Mouse (Mus musculus): ENCODE data around the gene Ift57. TPM values are rescaled to one million over a fixed set of nuclear protein-coding genes. Genes with fewer than 3 reads are reported as not detected.

Gene Ift57
- polyA plus RNA-seq, 1 experiment from 2014 or later = 23.9 TPM

- Histone ChIP-seq H3K4me3 (ENCODE audit: control insufficient read depth in 1 of 2, insufficient read depth in 1 of 2, low read depth in 1 of 2, low read length in 2 of 2) (no peak overlapping the region), H3K4me1 (ENCODE audit: control insufficient read depth in 2 of 2, insufficient read depth in 2 of 2, low read length in 2 of 2) (no peaks in the 10 kb centered on the region), H3K4me2 (ENCODE audit: low read length) (no peak overlapping the region), H3K9ac (ENCODE audit: low read length) (no peak overlapping the region), H3K9me3 (ENCODE audit: control insufficient read depth, low read length) (no peaks in the 10 kb centered on the region), H3K36me3 (ENCODE audit: control insufficient read depth, insufficient read depth, low read length) (no peaks in the 10 kb centered on the region), H3K27me3 (ENCODE audit: control insufficient read depth, insufficient read depth, low read length) (no peaks in the 10 kb centered on the region), H3K27ac (replicated peaks in 1 of 2; ENCODE audit: control insufficient read depth in 1 of 2, insufficient read depth in 1 of 2, low read depth in 2 of 2, low read length in 2 of 2) (no peak overlapping the region)
- no peak for ATAC-seq (ENCODE audit: insufficient number of reproducible peaks, insufficient read depth, low FRiP score, low read depth)
- 82% methylated on average over 12 of the region's 12 CpGs for WGBS
These were observed 71.5 kb downstream of the Ift57 start for GRCm38 (mm10) chr16:49770320-49771189.

GRCm38 (mm10) chr16:49771609-49772396 lies 72.8 kb downstream of the Ift57 start:
- H3K4me2 ChIP-seq (ENCODE audit: low read length) = no peak overlapping the region
- H3K4me1 ChIP-seq (ENCODE audit: control insufficient read depth in 2 of 2, insufficient read depth in 2 of 2, low read length in 2 of 2) = no peaks in the 10 kb centered on the region
- no peak overlapping the region for H3K27ac ChIP-seq (replicated peaks in 1 of 2; ENCODE audit: control insufficient read depth in 1 of 2, insufficient read depth in 1 of 2, low read depth in 2 of 2, low read length in 2 of 2)
- WGBS = 69% methylated on average over 7 of the region's 7 CpGs
- ATAC-seq (ENCODE audit: insufficient number of reproducible peaks, insufficient read depth, low FRiP score, low read depth) = no peak
- no peaks in the 10 kb centered on the region for H3K36me3 ChIP-seq (ENCODE audit: control insufficient read depth, insufficient read depth, low read length)
- H3K4me3 ChIP-seq (ENCODE audit: control insufficient read depth in 1 of 2, insufficient read depth in 1 of 2, low read depth in 1 of 2, low read length in 2 of 2) = no peak overlapping the region
- no peaks in the 10 kb centered on the region for H3K27me3 ChIP-seq (ENCODE audit: control insufficient read depth, insufficient read depth, low read length)
- H3K9ac ChIP-seq (ENCODE audit: low read length) = no peak overlapping the region
- no peaks in the 10 kb centered on the region for H3K9me3 ChIP-seq (ENCODE audit: control insufficient read depth, low read length)

- Histone ChIP-seq H3K27ac (replicated peaks in 1 of 2; ENCODE audit: control insufficient read depth in 1 of 2, insufficient read depth in 1 of 2, low read depth in 2 of 2, low read length in 2 of 2) (no peak overlapping the region), H3K36me3 (ENCODE audit: control insufficient read depth, insufficient read depth, low read length) (no peaks in the 10 kb centered on the region), H3K9me3 (ENCODE audit: control insufficient read depth, low read length) (no peaks in the 10 kb centered on the region), H3K4me2 (ENCODE audit: low read length) (no peak overlapping the region), H3K4me1 (ENCODE audit: control insufficient read depth in 2 of 2, insufficient read depth in 2 of 2, low read length in 2 of 2) (no peaks in the 10 kb centered on the region), H3K27me3 (ENCODE audit: control insufficient read depth, insufficient read depth, low read length) (no peaks in the 10 kb centered on the region), H3K4me3 (ENCODE audit: control insufficient read depth in 1 of 2, insufficient read depth in 1 of 2, low read depth in 1 of 2, low read length in 2 of 2) (no peak overlapping the region), H3K9ac (ENCODE audit: low read length) (no peak overlapping the region)
- ATAC-seq (ENCODE audit: insufficient number of reproducible peaks, insufficient read depth, low FRiP score, low read depth) = no peak
- 11% methylated on average over 1 of the region's 1 CpGs for WGBS
These were observed 73.5 kb downstream of the Ift57 start for GRCm38 (mm10) chr16:49772576-49772975.

DNA sequence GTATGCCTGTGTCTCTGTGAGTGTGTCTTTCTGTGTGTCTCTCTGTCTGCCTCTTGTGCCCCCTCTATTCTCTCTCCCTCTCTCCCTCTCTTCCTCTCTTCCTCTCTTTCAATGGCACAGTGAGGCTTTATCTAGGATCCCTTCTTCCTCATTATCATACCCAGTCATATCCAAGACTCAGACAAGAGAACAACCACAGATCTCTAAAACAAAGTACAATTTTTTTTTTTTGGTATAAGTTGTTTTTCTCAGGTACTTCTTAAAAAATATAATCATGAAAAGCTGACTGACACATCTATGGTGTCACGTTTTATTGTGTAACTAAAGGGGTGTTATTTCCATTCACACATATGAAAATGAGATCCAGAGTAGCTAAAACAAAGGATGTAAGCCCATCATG lies 74.0 kb downstream of the Ift57 start:
- Histone ChIP-seq H3K9me3 (ENCODE audit: control insufficient read depth, low read length) (no peaks in the 10 kb centered on the region), H3K4me3 (ENCODE audit: control insufficient read depth in 1 of 2, insufficient read depth in 1 of 2, low read depth in 1 of 2, low read length in 2 of 2) (no peak overlapping the region), H3K27ac (replicated peaks in 1 of 2; ENCODE audit: control insufficient read depth in 1 of 2, insufficient read depth in 1 of 2, low read depth in 2 of 2, low read length in 2 of 2) (no peak overlapping the region), H3K4me2 (ENCODE audit: low read length) (no peak overlapping the region), H3K27me3 (ENCODE audit: control insufficient read depth, insufficient read depth, low read length) (no peaks in the 10 kb centered on the region), H3K4me1 (ENCODE audit: control insufficient read depth in 2 of 2, insufficient read depth in 2 of 2, low read length in 2 of 2) (no peaks in the 10 kb centered on the region), H3K9ac (ENCODE audit: low read length) (no peak overlapping the region), H3K36me3 (ENCODE audit: control insufficient read depth, insufficient read depth, low read length) (no peaks in the 10 kb centered on the region)
- ATAC-seq (ENCODE audit: insufficient number of reproducible peaks, insufficient read depth, low FRiP score, low read depth) = no peak
- 84% methylated on average over 1 of the region's 1 CpGs for WGBS

DNA sequence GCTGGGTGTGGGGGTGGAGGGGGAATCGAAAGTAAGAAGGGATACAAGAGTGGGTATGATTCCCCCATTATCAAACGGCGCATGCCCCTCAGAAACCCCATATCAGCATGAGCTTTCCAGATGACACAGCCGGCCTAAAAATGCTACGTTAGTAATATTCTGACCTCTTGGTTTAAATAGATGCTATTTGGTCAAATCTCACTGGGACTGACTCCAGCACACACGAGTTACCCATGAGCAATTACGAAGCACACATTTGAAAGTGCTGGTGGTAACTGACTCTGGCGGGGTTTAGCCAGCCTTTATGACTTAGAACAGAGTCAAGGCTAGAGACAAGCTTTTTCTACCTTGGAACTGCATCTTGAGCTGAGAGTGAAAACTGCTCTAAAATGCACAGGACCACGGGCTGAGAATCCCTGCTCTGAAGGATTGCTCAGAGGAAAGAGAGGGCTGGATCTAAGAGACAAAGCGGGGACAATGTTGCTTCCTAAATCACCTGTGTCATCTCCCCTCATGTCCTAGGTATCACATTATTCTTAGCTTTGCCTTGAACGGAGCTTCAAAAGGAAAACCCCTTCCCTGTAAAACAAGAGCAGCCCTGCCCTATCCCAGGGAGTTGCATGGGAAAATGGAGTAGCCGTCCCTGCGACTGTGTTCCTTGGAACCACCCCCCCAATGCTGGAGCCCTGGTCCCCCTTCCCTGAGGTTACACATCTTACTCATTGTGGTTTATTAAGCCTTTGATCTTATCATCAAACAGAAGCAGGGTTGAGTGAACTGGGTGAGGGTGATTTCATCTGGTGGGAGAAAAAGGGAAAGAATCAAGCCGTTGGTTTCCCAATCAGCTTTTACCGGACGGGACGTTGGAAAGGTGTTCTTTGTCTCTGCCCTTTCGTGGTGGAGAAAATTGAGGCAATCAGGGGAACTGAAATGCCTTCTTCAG lies 75.3 kb downstream of the Ift57 start:
- 85% methylated on average over 18 of the region's 18 CpGs for WGBS
- H3K27ac ChIP-seq (replicated peaks in 1 of 2; ENCODE audit: control insufficient read depth in 1 of 2, insufficient read depth in 1 of 2, low read depth in 2 of 2, low read length in 2 of 2) = no peak overlapping the region
- H3K36me3 ChIP-seq (ENCODE audit: control insufficient read depth, insufficient read depth, low read length) = no peaks in the 10 kb centered on the region
- no peak overlapping the region for H3K9ac ChIP-seq (ENCODE audit: low read length)
- H3K27me3 ChIP-seq (ENCODE audit: control insufficient read depth, insufficient read depth, low read length) = no peaks in the 10 kb centered on the region
- no peaks in the 10 kb centered on the region for H3K4me1 ChIP-seq (ENCODE audit: control insufficient read depth in 2 of 2, insufficient read depth in 2 of 2, low read length in 2 of 2)
- no peak overlapping the region for H3K4me3 ChIP-seq (ENCODE audit: control insufficient read depth in 1 of 2, insufficient read depth in 1 of 2, low read depth in 1 of 2, low read length in 2 of 2)
- H3K9me3 ChIP-seq (ENCODE audit: control insufficient read depth, low read length) = no peaks in the 10 kb centered on the region
- no peak for ATAC-seq (ENCODE audit: insufficient number of reproducible peaks, insufficient read depth, low FRiP score, low read depth)
- no peak overlapping the region for H3K4me2 ChIP-seq (ENCODE audit: low read length)

DNA sequence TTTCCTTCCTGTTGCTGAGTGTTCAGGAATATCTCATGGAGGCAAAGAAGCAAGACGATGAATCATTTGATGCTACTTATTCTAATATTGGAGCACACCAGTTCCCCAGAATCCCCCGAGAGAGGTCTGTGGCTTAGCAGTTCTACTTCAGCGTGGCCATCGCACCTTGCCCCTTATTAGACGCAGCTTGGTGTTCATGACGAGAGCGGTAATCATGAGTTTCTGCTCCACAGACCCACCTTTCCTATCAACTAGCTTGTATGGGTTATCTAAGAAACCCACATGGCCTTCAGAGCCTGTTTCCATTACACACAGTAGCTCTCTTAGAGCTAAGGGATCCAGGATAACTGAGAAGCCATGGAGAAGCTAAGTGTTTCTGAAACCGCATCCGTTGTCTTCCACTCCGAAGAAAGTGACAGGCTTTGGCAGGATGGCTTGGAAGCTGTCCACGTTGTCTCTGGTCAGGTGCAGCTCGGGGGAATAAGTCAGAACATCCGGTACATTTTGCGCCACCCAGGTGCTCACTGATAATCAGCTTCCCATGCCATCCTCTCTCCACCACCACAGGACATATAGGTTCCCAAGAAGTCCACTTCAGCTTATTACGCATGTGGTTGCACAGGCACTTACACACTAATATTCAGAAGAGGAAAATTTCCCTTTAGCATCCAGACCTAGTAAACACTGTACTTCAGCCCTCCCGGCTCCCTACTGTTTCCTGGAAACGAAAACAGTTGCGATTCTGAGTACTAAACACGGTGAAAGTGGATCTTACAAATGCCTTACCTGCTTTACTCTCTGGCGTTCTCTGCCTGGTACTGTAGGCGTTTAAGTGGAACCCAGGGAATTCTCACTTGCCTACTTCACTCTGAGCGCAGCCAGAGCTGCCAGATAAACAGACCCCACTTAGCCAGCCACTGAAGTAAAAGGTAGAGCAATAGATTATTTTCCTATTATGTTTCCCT lies 76.3 kb downstream of the Ift57 start:
- no peak overlapping the region for H3K4me2 ChIP-seq (ENCODE audit: low read length)

More for the DNA sequence above, 76.3 kb downstream of the Ift57 start:
- Histone ChIP-seq H3K36me3 (ENCODE audit: control insufficient read depth, insufficient read depth, low read length) (no peaks in the 10 kb centered on the region), H3K27ac (replicated peaks in 1 of 2; ENCODE audit: control insufficient read depth in 1 of 2, insufficient read depth in 1 of 2, low read depth in 2 of 2, low read length in 2 of 2) (no peak overlapping the region), H3K4me3 (ENCODE audit: control insufficient read depth in 1 of 2, insufficient read depth in 1 of 2, low read depth in 1 of 2, low read length in 2 of 2) (no peak overlapping the region), H3K4me1 (ENCODE audit: control insufficient read depth in 2 of 2, insufficient read depth in 2 of 2, low read length in 2 of 2) (no peaks in the 10 kb centered on the region), H3K9ac (ENCODE audit: low read length) (no peak overlapping the region), H3K27me3 (ENCODE audit: control insufficient read depth, insufficient read depth, low read length) (no peaks in the 10 kb centered on the region), H3K9me3 (ENCODE audit: control insufficient read depth, low read length) (no peaks in the 10 kb centered on the region)
- no peak for ATAC-seq (ENCODE audit: insufficient number of reproducible peaks, insufficient read depth, low FRiP score, low read depth)
- WGBS = 74% methylated on average over 22 of the region's 22 CpGs

Data from heart, embryonic 14.5 days (tissue).